Mouse (Mus musculus): Measurements from ENCODE around the gene Ccdc121. TPM values are rescaled to one million over a fixed set of nuclear protein-coding genes. Genes with fewer than 3 reads are reported as not detected.

Ccdc121 gene
- total and polyA plus RNA-seq, 3 experiments, result 0.05 TPM; not detected in 2

GRCm38 (mm10) chr1:181465027-181465426, 46.2 kb downstream of the Ccdc121 start:
- Histone ChIP-seq H3K4me3 (ENCODE audit: low read depth, low read length) (no peak overlapping the region), H3K36me3 (replicated peaks) (no peaks in the 10 kb centered on the region), H3K4me1 (ENCODE audit: insufficient read depth, low read depth, low read length) (no peaks in the 10 kb centered on the region), H3K9me3 (replicated peaks) (no peaks in the 10 kb centered on the region), H3K27me3 (ENCODE audit: insufficient read depth, low read length) (peaks cover 5% of the 10 kb centered on the region; the same call in 1 of the 2 replicates)
- ATAC-seq (ENCODE audit: extremely low read depth, insufficient number of reproducible peaks, low FRiP score, poor library complexity, severe bottlenecking), result no peak
- no peak for DNase-seq (ENCODE audit: low spot score)
- no peak for TF ChIP-seq GATA1 (IDR thresholded peaks at IDR 0.05; ENCODE audit: borderline replicate concordance, low read length)
- peak; percentile 37; the same call in 1 of the 2 replicates for TF ChIP-seq CTCF (IDR thresholded peaks at IDR 0.05; ENCODE audit: low read depth, low read length)

- Histone ChIP-seq H3K27me3 (ENCODE audit: insufficient read depth, low read length) (peaks cover 9% of the 10 kb centered on the region), H3K9me3 (replicated peaks) (peaks cover 3% of the 10 kb centered on the region; the same call in 1 of the 2 replicates), H3K4me1 (ENCODE audit: insufficient read depth, low read depth, low read length) (no peaks in the 10 kb centered on the region), H3K36me3 (replicated peaks) (no peaks in the 10 kb centered on the region), H3K4me3 (ENCODE audit: low read depth, low read length) (no peak overlapping the region)
- ATAC-seq (ENCODE audit: extremely low read depth, insufficient number of reproducible peaks, low FRiP score, poor library complexity, severe bottlenecking) (no peak), DNase-seq (ENCODE audit: low spot score) (no peak)
- no peak for TF ChIP-seq POLR2AphosphoS5 (IDR thresholded peaks at IDR 0.05; ENCODE audit: insufficient replicate concordance, low read depth, low read length)
- no peak for TF ChIP-seq CTCF (IDR thresholded peaks at IDR 0.05; ENCODE audit: low read depth, low read length)
- TF ChIP-seq GATA2 (IDR thresholded peaks at IDR 0.05; ENCODE audit: borderline replicate concordance, low read depth, low read length), result no peak
- no peak for TF ChIP-seq GATA1 (IDR thresholded peaks at IDR 0.05; ENCODE audit: borderline replicate concordance, low read length)
- no peak for TF ChIP-seq TAL1 (conservative IDR thresholded peaks at IDR 0.05; ENCODE audit: low read depth, low read length)
Observed at GRCm38 (mm10) chr1:181462906-181463179, 48.4 kb downstream of the Ccdc121 start.

GRCm38 (mm10) chr1:181462051-181462905, 49.0 kb downstream of the Ccdc121 start:
- peaks cover 9% of the 10 kb centered on the region for H3K27me3 ChIP-seq (ENCODE audit: insufficient read depth, low read length)
- H3K4me3 ChIP-seq (ENCODE audit: low read depth, low read length), result no peak overlapping the region
- ATAC-seq (ENCODE audit: extremely low read depth, insufficient number of reproducible peaks, low FRiP score, poor library complexity, severe bottlenecking) (no peak), DNase-seq (ENCODE audit: low spot score) (no peak)
- no peaks in the 10 kb centered on the region for H3K4me1 ChIP-seq (ENCODE audit: insufficient read depth, low read depth, low read length)
- peaks cover 3% of the 10 kb centered on the region; the same call in 1 of the 2 replicates for H3K9me3 ChIP-seq (replicated peaks)
- TF ChIP-seq POLR2AphosphoS5 (IDR thresholded peaks at IDR 0.05; ENCODE audit: insufficient replicate concordance, low read depth, low read length), result no peak
- no peak for TF ChIP-seq TAL1 (conservative IDR thresholded peaks at IDR 0.05; ENCODE audit: low read depth, low read length)
- TF ChIP-seq GATA2 (IDR thresholded peaks at IDR 0.05; ENCODE audit: borderline replicate concordance, low read depth, low read length), result no peak
- no peak for TF ChIP-seq GATA1 (IDR thresholded peaks at IDR 0.05; ENCODE audit: borderline replicate concordance, low read length)
- TF ChIP-seq CTCF (IDR thresholded peaks at IDR 0.05; ENCODE audit: low read depth, low read length), result no peak
- H3K36me3 ChIP-seq (replicated peaks), result no peaks in the 10 kb centered on the region

GRCm38 (mm10) chr1:181461484-181461883, 49.8 kb downstream of the Ccdc121 start:
- ATAC-seq (ENCODE audit: extremely low read depth, insufficient number of reproducible peaks, low FRiP score, poor library complexity, severe bottlenecking) (no peak), DNase-seq (ENCODE audit: low spot score) (no peak)
- Histone ChIP-seq H3K4me3 (ENCODE audit: low read depth, low read length) (no peak overlapping the region), H3K4me1 (ENCODE audit: insufficient read depth, low read depth, low read length) (no peaks in the 10 kb centered on the region), H3K27me3 (ENCODE audit: insufficient read depth, low read length) (peaks cover 9% of the 10 kb centered on the region), H3K9me3 (replicated peaks) (peaks cover 3% of the 10 kb centered on the region; the same call in 1 of the 2 replicates), H3K36me3 (replicated peaks) (no peaks in the 10 kb centered on the region)
- TF ChIP-seq GATA2 (IDR thresholded peaks at IDR 0.05; ENCODE audit: borderline replicate concordance, low read depth, low read length), result no peak
- TF ChIP-seq CTCF (IDR thresholded peaks at IDR 0.05; ENCODE audit: low read depth, low read length), result no peak
- no peak for TF ChIP-seq POLR2AphosphoS5 (IDR thresholded peaks at IDR 0.05; ENCODE audit: insufficient replicate concordance, low read depth, low read length)
- TF ChIP-seq GATA1 (IDR thresholded peaks at IDR 0.05; ENCODE audit: borderline replicate concordance, low read length), result no peak
- no peak for TF ChIP-seq TAL1 (conservative IDR thresholded peaks at IDR 0.05; ENCODE audit: low read depth, low read length)

- no peaks in the 10 kb centered on the region for H3K36me3 ChIP-seq (replicated peaks)
- H3K4me1 ChIP-seq (ENCODE audit: insufficient read depth, low read depth, low read length), result no peaks in the 10 kb centered on the region
- TF ChIP-seq TAL1 (conservative IDR thresholded peaks at IDR 0.05; ENCODE audit: low read depth, low read length) (no peak), GATA2 (IDR thresholded peaks at IDR 0.05; ENCODE audit: borderline replicate concordance, low read depth, low read length) (no peak), GATA1 (IDR thresholded peaks at IDR 0.05; ENCODE audit: borderline replicate concordance, low read length) (no peak), POLR2AphosphoS5 (IDR thresholded peaks at IDR 0.05; ENCODE audit: insufficient replicate concordance, low read depth, low read length) (no peak), CTCF (IDR thresholded peaks at IDR 0.05; ENCODE audit: low read depth, low read length) (no peak)
- H3K9me3 ChIP-seq (replicated peaks), result peaks cover 3% of the 10 kb centered on the region; the same call in 1 of the 2 replicates
- H3K4me3 ChIP-seq (ENCODE audit: low read depth, low read length), result no peak overlapping the region
- peaks cover 9% of the 10 kb centered on the region for H3K27me3 ChIP-seq (ENCODE audit: insufficient read depth, low read length)
- DNase-seq (ENCODE audit: low spot score) (no peak), ATAC-seq (ENCODE audit: extremely low read depth, insufficient number of reproducible peaks, low FRiP score, poor library complexity, severe bottlenecking) (no peak)
Observed at GRCm38 (mm10) chr1:181460283-181460682, 51.0 kb downstream of the Ccdc121 start.

Other genes starting within 250 kb of the Ccdc121 start
- not detected in 2 replicates for gene Cnih3, start 158.8 kb downstream of the Ccdc121 start, total RNA-seq (2014; fragmentation: Nextera tagmentation)
- 0.11 TPM in 1 of 2 replicates, not detected in the other for gene Cnih3, start 158.8 kb downstream of the Ccdc121 start, total RNA-seq (2017)
- not detected in 2 replicates for gene Cnih3, start 158.8 kb downstream of the Ccdc121 start, polyA plus RNA-seq (2012)
- gene Dnah14, start 65.1 kb upstream of the Ccdc121 start, total RNA-seq (2014; fragmentation: Nextera tagmentation), result not detected in 2 replicates
- 1.3 and 1.6 TPM in 2 replicates for gene Dnah14, start 65.1 kb upstream of the Ccdc121 start, total RNA-seq (2017)
- not detected in 2 replicates for gene Dnah14, start 65.1 kb upstream of the Ccdc121 start, polyA plus RNA-seq (2012)